Mouse (Mus musculus): ENCODE measurements around the gene Dlk1. TPM values are rescaled to one million over a fixed set of nuclear protein-coding genes. Genes with fewer than 3 reads are reported as not detected.

Gene Dlk1
- total RNA-seq (2021) = 1 to 10 TPM; 2.7 to 3.1 TPM
- long read RNA-seq, experiment 1, partial matches to known transcripts = 0 of 2 reads
- long read RNA-seq, experiment 1, other reads (novel, unspliced or antisense) = 0 of 2 reads
- long read RNA-seq, experiment 2, partial matches to known transcripts = 0 of 4 reads
- long read RNA-seq, experiment 2, other reads (novel, unspliced or antisense) = 0 of 4 reads

DNA sequence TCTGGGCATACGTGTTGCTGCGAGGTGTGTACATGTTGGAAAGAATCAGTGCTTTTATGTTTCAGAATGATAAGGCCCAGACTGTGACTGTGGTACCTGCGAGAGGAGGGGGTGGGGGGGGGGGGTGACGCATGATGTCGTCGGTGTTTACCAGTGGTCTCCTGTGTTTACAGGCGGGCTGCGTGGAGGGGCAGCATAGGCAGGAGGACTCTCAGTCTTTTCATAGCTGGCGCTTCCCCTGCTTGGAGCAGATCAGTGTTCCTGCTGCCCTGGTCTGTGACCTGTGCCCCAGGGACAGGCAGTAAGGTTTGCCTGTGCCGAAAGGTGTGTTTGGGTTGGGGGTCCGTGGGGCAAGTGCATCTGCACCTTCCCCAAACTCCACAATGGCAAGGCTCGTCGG is at the start of gene Dlk1:
TSS of gene Dlk1 (plus strand) at position 232 of the 400 bp plus-strand sequence.
- intact Hi-C loops (cut with DNase I) = no loop called here
- no peak for DNase-seq

DNA sequence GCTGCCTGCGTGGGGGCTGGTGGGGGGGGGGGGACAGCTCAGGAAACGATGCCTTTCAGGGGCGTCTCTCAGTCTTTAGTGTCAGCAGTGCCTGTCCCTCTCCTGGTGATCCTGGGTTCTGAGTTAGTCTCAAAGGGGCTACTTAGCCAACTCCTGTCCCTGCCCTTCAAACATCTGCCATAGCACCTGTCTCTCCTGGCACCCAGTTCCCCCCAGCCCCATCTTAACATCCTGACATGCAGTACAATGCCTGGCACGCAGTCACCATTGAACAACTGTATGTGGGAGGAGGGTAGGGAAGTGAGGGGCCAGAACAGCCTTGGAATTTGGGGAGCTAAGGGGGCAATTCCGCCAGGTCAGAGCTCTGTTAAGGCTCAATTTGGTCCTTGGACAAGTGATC is 49.7 kb upstream of the Dlk1 start:
- intact Hi-C loops (cut with DNase I) = no loop called here
- no peak for DNase-seq

DNA sequence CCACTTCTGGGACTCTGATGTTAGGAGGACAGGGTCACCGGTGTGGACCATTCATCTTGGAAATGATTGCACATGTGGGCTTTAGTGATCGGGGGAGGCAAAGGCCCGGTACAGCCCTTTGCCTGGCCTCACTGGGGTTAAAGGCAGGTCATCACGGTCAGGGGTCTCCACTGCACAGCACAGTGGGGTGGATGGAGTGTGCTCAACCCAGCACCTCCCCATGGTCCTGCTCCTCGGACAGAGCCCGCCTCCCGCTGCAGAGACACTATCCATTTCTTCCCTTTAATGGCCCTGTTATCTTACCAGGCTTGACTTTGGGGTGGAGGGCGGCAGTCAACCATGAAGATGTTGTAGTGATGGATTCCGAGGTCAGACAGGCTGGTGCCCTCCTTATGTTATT is 48.9 kb upstream of the Dlk1 start:
- intact Hi-C loops (cut with DNase I) = no loop called here

DNA sequence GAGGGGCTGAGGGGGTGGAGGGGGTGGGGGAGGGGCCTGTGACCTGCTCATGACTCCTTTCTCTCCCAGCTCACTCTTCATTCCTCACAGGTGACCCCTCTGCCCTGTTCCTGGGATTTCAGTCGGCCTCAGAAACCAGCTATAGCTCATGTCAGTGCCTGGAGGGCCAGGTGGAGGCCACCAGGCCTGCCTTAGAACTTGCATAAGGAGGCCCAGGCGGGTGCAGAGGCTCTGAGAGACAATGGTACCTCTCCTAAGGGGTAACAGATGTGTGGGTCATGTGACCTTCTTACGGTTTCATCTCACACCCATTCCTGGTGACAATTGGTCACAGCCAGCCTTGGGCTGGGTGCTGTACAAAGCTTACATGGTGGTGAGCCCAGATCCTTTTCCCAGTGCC is 46.6 kb upstream of the Dlk1 start:
- intact Hi-C loops (cut with DNase I) = no loop called here
- DNase-seq = no peak

More for the DNA sequence above, 48.9 kb upstream of the Dlk1 start:
- no peak for DNase-seq

DNA sequence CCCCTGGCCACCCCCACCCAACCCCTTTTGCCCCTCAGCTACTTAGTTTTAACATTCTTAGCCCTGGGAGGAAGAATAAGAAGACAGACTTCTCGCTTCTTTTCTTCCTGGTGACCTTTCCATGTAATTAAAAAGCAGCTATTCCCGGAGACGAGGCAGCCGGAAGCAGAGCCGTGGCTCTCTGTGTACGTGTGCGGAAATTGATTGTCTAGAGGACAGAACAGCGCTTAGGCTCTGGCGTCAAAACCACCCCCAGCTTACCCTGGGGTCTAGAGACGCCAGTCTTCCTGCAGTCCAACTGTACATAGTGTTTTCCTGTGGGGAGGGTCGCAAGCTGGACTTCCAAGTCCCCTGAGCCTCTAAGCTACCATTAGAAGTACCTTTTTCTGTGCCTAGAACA is 41.9 kb upstream of the Dlk1 start:
- intact Hi-C loops (cut with DNase I) = no loop called here
- DNase-seq = no peak

DNA sequence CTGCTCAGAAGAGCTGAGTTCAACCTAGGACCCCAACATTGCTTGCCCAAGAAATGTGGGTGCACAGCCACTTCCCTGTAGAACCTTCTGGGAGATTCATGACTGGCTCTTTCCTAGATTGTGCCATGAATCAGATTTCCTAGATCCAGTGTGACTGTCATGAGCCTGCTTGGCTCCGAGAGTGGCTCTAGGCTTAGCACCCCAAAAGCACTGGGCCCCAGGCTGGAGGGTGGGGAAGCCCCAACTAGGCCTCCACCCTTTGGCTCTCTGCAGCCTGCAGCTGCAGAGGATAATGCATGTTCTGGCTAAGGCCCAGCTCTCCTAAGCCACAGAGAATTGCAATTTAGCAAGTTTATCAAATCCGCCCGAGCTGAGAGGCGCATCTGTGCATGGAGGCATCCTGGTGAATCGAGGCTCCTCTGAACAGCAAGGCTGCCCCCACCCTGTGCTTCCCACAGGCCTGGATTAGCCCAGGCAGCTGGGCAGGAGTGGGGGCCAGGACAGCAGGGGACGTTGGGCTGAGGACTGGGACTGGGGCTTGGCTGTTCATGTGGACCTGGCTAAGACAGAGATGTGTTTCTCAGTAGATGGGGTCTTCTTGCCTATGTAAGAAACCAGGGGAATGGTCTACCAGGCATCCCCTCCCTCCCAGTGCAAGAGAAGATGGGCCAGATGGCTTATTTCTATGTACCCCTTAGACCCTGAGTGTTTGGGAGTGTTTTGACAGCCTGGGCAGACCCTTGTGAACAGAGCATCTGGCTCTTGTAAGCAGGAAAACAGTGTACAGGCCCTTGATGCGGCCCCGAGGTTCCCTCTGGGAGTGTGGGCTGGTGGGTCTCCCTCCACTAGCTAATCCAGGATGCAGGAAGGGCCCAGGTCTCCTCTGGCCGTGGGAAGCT is 41.2 kb upstream of the Dlk1 start:
- intact Hi-C loops (cut with DNase I) = no loop called here
- no peak for DNase-seq

DNA sequence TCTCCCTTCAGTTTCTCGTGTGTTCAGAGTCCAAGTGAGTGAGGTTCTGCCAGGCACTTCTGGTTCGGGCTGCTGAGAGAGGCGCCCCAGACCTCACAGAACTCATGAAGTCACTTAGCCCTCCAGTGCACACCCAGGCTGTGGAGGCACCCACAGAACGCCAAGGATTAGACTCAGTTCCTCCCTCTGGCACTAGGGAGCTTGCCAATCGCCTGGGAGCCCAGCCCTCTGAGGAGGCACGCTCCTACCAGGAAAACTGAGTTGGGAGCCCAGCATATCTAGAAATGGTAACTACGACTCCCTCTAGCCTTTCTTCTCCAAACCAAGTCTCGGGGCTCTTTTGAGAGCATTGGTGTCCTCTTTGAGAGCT is 40.6 kb upstream of the Dlk1 start:
- intact Hi-C loops (cut with DNase I) = no loop called here
- DNase-seq = no peak

DNA sequence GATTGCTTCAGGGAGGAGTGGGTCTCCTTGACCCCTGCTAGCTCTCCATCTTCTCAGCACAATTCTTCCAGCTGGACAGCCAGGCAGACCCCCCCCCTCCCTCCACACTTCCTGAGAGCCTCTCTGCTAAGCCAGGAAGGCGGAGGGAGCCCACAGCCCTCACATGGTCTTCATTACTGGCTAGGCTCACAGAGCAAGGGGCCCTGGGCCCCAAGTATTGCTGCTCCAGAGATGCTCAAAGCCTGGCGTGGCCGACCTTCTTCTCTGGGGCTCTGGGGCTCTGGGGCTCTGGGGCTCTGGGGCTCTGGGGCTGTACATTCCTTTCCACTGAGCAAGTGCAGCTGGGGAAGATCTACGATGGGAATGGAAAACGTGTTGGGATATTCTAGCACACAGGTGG is 39.9 kb upstream of the Dlk1 start:
- intact Hi-C loops (cut with DNase I) = no loop called here
- DNase-seq = peak in 1 of 2 experiments; percentile 14

DNA sequence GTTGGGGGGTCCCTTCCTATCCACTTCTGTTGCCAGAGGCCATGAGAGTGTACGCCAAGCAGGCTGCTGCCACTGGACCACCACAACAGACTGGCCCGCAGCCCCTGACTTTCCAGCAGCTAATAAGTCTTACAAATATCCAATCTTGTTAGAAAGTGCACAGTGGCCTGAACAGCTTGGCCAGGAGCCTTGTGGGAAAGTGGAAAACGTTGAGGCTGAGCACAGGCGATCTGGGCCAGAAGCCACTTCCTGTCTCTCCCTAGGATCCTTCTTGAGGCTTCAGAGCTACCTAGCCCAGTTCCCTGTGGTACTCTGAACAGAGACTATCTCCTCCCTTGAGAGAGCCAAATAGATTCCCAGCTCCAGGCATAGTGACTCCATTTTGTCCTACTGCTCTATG is 39.3 kb upstream of the Dlk1 start:
- intact Hi-C loops (cut with DNase I) = no loop called here
- peak in 1 of 2 experiments; percentile 15 for DNase-seq

DNA sequence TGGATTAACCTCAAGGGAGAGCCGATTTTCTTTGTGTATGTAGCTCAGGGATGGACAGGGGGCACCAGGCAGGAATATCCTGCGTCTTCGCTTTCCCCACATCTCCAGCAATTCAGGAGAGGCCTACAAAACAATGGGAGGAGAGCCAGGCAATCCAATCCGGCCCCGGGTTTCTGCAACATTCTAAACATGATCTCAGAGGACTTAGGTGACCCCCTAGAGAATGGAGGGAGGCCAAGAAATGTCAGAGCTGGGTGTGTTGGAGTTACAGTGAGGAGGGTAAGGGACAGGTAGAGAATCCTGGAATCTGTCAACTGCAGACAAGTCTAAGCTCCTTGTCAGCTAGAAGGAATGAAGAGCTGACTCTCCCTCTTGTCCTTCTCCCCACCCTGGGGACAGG is 35.9 kb upstream of the Dlk1 start:
- DNase-seq = no peak
- intact Hi-C loops (cut with DNase I) = no loop called here

DNA sequence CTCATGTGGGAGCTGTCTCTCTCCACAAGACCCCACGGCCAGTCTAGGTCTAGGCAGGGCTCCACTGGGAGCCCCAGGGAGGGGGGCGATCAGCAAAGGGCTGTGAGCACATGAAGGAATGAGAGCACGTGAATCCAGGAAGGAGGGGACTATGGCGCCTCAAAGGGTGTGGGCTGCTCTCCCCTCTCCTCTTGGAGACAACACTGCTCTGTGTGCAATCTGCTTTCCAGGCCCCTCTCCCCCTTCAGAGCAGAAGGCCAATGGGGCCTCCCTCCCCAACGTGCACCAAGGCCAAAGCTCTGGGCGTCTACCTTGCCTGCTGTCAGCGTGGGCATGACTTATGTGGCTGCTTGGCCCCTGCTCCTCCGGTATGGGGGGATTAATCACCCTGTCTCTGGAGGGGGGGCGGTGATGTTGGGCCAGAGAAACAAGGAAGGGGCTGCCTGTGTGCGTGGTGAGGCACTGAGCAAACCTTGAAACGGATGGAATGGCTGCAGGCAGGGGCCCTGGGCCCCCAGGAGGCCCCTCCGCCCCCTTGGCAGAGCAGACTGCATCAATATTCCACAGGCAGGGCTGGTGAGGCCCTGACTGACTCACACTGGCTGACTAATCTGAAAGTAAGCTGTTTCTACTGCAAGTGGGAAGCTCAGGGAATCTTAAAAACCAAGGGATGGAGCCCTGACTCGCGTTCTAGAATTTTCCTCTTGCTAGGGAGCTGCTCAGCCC is 35.0 kb upstream of the Dlk1 start:
- intact Hi-C loops (cut with DNase I) = no loop called here

DNA sequence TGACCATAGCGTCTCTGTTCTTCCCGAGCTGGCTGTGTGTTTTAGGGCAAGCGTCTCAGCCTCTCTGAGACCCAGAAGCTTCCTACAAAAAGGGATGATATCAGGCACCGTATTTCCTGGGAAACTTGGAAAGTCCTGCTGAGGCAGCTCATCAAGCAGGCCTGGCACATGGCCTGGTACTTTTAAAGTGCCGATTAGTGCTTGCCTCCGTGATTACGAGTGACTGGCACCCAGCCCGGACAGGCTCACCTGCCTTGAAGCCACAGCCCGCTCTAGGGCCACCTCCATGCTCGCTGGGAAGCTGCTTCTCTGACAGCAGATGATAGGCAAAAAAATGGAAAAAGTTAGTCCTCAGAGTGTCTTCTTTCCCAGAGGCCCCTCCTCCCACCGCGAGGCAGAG is 32.6 kb upstream of the Dlk1 start:
- intact Hi-C loops (cut with DNase I) = no loop called here
- peak in 1 of 2 experiments; percentile 23 for DNase-seq

More for the DNA sequence above, 35.0 kb upstream of the Dlk1 start:
- no peak for DNase-seq

DNA sequence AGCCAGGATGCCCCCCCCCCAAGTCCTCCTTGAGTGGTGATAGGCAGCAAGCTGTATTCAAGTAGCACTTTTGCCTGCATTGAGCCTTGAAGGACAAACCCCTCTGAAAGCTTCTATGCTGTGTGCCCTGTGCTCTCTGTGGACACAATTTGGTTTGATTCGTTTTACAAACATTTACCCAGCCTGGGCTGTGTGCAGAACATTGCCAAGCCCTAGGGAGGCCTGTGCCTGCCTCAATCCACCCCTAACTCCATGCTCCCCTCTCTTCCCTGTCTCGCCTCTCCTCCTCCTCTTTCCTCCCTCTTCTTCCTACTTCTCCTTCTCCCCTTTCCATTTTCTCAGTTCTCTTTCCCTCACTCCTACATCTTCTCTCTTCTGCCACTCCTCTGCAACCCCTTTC is 29.5 kb upstream of the Dlk1 start:
- no peak for DNase-seq
- intact Hi-C loops (cut with DNase I) = no loop called here

DNA sequence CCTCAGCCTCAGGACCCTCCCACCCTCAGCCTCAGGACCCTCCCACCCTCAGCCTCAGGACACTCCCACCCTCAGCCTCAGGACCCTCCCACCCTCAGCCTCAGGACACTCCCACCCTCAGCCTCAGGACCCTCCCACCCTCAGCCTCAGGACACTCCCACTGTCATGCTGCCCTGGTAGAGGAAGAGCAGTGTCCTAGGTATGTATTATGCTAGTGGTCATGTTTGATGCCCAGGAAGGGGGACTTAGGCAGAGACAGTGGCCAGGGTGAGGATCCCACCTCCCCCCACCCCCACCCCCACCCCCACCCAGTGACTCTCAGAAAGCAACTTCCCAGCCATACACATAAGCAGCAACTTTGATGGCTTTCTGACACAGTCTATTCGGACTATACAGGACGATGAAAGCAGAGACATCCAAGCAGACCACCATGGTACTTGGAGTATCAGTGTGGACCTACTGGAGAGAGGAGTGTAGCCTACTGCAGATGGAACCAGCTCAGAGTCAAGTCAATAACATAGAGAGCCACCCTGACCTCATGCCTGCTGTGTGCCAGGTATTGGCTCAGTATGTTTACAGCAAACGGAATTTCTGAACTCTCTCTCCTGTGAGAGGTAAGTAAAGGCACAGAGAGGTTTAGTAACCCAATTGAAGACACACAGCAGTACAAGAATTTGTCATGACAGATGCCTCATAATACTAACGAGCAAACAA is 28.8 kb upstream of the Dlk1 start:
- intact Hi-C loops (cut with DNase I) = no loop called here
- no peak for DNase-seq

DNA sequence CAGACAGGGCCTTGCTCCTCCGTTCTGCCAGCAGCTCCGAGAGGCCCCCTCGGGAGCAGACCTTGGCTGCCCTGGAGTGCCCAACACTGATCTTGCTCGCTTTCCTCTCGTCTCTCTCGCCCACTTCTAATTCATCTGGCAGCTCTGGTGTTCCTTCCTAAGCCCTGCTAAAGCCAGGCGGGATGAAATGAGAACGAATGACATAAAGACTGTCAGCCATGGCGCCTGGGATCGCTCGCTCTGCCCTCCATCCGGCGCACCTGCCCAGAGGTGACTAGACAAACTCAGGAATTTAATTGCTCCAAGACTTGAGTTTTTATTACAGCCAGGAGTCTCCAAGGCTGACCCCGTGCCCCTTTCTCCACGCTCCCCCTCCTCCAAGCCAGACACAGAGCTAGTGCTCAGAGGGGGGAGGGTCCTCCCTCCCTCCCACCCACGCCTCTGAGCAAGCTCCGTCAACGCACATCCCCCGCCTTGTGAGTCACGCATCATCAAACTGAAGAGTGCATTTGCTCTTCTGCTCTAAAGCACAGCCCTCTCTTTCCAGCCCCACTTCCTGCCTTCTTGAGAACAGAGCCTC is 27.8 kb upstream of the Dlk1 start:
- DNase-seq = no peak
- intact Hi-C loops (cut with DNase I) = no loop called here

DNA sequence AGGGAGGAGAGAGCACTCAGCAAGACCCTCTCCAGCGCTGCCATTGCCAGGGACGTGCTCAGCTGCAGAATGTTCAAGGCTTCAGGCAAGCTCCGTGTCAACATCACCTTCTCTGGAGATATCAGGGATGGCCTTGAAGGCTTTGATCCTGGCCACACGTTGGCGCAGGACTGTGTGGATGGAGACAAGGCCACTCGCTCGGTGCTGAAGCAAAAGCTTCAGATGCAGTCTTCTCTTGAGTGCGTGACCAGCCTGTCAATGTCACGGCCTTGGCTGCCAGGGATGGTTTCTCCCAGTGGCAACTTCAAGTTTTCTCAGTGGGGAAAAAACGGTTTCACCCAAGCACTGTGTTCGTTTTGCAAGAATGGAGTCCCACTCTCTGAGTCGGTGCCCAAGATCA is 26.6 kb upstream of the Dlk1 start:
- no peak for DNase-seq
- intact Hi-C loops (cut with DNase I) = no loop called here

DNA sequence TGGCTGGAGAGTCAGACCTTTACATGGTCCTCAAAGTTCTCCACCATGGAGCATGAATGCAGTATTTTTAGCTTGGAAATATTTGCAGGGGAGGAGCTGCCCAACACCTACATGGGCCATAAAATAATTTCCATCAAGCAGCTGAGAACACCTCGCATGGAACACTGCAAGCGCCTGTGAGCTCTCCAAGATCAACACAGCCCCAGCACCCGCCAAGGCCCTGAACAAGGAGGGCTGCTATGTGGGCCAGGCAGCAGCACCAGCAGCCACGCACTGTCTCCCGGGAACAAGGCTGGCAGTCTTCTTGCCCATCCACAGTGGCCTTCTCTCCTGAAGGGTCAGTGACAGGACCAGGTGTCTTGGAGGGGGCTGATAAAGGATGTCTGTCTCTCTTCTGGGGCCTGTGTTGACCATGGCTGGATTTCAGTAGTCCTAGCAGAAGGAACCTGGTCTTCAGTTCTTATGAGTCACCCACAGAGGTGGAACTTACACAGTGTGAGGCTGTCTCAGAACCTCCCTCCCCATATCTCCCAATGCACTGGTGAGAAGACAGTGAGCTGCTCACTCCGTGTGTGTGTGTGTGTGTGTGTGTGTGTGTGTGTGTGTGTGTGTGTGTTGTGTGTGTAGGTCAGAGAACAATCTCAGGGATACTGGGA is 20.0 kb upstream of the Dlk1 start:
- DNase-seq = no peak
- intact Hi-C loops (cut with DNase I) = no loop called here

DNA sequence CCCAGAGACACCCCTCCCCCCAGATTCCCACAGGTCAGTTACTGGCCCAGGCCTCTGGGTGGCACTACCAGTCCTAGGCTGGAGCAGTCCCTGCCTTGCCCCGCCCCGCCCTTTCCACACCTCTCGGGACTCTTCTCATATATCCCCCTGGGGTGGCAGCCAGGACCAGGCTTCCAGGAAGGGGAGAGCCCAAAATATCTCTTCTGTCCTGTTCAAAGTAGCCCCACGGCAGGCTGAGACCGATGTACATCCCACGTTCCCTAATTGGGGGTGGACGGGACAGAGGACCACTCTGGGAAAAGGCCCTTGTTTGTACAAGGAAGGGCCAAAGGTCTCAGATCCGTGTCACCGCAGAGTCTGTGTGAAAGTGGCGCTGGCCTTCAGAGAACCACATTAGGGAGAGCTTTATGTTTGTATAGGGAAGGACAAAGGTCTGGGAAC is 16.2 kb upstream of the Dlk1 start:
- peak in 1 of 2 experiments; percentile 49 for DNase-seq
- intact Hi-C loops (cut with DNase I) = loop anchor here (2.0 to 5.0 kb wide), 3 partner anchors 101 to 522 kb away; no protein-coding TSS in a partner anchor

DNA sequence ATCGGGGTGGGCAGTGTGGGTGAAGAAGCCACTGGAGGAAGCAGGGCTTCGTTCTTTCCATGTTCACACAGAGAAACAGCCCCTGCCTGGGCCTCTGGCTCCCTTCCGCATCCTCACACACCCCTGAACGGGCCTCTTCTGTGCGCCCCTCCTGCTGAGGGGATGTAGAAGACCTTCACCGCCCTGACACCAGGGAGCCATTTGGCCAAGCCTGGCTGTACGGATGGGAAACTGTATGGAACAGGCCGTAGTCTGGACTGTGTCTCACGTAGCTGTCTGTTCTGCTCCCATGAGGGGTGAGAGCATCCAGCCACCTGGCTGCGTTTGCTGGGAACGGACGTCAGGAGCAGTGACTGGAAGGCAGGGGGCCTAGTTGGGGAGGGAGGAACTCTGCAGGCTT is 15.8 kb upstream of the Dlk1 start:
- intact Hi-C loops (cut with DNase I) = loop anchor here (1.0 to 5.0 kb wide), 4 partner anchors 100 to 936 kb away; no protein-coding TSS in a partner anchor
- no peak for DNase-seq
